Comparison of ENCODE assay signal across 8 mouse cellular contexts in the genomic region with DNA sequence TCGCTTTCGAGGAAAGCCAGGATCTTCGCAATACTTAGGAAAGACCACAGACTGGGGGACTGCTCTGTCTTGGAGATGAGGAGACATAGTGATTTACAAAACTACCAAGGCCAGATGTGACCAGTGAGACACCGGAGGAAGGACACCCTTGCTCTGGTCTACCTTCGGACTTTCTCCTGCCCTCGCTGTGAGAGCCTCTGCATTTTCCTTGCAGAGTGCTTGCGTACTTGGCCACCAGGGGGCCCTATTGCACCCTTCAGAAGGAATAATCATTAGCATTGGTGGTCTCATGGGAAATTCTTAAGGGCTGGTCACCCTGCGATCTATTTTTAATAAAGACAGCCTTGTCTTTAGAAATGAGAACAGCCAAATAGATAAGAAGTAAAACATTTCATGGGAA.
DNase-seq lines count a peak whose midpoint lies in the region; ATAC-seq and TF ChIP-seq lines count a peak whose summit lies in the region.

No protein-coding gene starts in this region.

- no peak overlapping the region for H3K27ac ChIP-seq in liver, postnatal 0 days (ENCODE audit: low read depth)

- H3K36me3 ChIP-seq in liver, postnatal 0 days (replicated peaks; ENCODE audit: insufficient read depth, low read length) = no peaks in the 10 kb centered on the region

- H3K4me2 ChIP-seq in liver, postnatal 0 days (ENCODE audit: low read depth, low read length) = no peak overlapping the region

- no peak overlapping the region for H3K4me3 ChIP-seq in liver, postnatal 0 days (ENCODE audit: low read depth, low read length)

- ATAC-seq in liver, postnatal 0 days = no peak

- TF ChIP-seq EP300 in liver, postnatal 0 days (IDR thresholded peaks at IDR 0.05; ENCODE audit: low read depth) = no peak

- no peaks in the 10 kb centered on the region for H3K27me3 ChIP-seq in liver, postnatal 0 days (ENCODE audit: insufficient read depth, low read length)

- no peak overlapping the region for H3K9ac ChIP-seq in liver, postnatal 0 days (replicated peaks)

- no peaks in the 10 kb centered on the region for H3K4me1 ChIP-seq in liver, postnatal 0 days (ENCODE audit: insufficient read depth)

- DNase-seq in 416B (ENCODE audit: low read depth) = peak; percentile 71
- DNase-seq in R1 (ENCODE audit: low read depth, low spot score) = peak; percentile 59
- DNase-seq in embryo, embryonic 10 days (ENCODE audit: low spot score) = peak; percentile 75
- DNase-seq in gastrocnemius, postnatal 4 days (ENCODE audit: low spot score in 2 of 2) = peak; percentile 54 to 70
- DNase-seq in kidney, postnatal 14 days = peak; percentile 63
- DNase-seq in liver, postnatal 0 days = peak; percentile 47
- DNase-seq in ovary, postnatal 10 days (ENCODE audit: low spot score) = peak; percentile 39
- DNase-seq in thymus, postnatal 25 days = peak; percentile 42

- TF ChIP-seq CTCF in liver, postnatal 0 days (IDR thresholded peaks at IDR 0.05; ENCODE audit: low read depth) = peak; percentile 78

- WGBS in liver, postnatal 0 days (ENCODE audit: insufficient replicate concordance) = 43% methylated on average over 8 of the region's 8 CpGs

- H3K9me3 ChIP-seq in liver, postnatal 0 days (ENCODE audit: low read length) = no peaks in the 10 kb centered on the region
